Mouse (Mus musculus): Measurements from ENCODE around the gene Rnf43. TPM values are rescaled to one million over a fixed set of nuclear protein-coding genes. Genes with fewer than 3 reads are reported as not detected.

The Rnf43 gene
- polyA plus RNA-seq, 1 experiment from 2014 or later, result 10.4 TPM

GRCm38 (mm10) chr11:87762702-87763385, 100.3 kb downstream of the Rnf43 start:
- Histone ChIP-seq H3K4me1 (ENCODE audit: control insufficient read depth, insufficient read depth, low read length) (peaks cover 6% of the 10 kb centered on the region; the same call in 1 of the 2 replicates), H3K27me3 (ENCODE audit: control insufficient read depth, insufficient read depth, low read length) (peaks cover 62% of the 10 kb centered on the region), H3K4me3 (ENCODE audit: low read length) (no peak overlapping the region; the same call in 1 of the 2 replicates), H3K4me2 (replicated peaks; ENCODE audit: low read depth, low read length) (no peak overlapping the region), H3K36me3 (ENCODE audit: control insufficient read depth, insufficient read depth, low read length) (no peaks in the 10 kb centered on the region), H3K9me3 (ENCODE audit: control insufficient read depth, low read length) (no peaks in the 10 kb centered on the region), H3K9ac (ENCODE audit: low read depth, low read length) (no peak overlapping the region), H3K27ac (ENCODE audit: low read depth, low read length) (no peak overlapping the region)
- WGBS, result 49% methylated on average over 12 of the region's 12 CpGs
- ATAC-seq (ENCODE audit: low FRiP score, low TSS enrichment), result no peak

DNA sequence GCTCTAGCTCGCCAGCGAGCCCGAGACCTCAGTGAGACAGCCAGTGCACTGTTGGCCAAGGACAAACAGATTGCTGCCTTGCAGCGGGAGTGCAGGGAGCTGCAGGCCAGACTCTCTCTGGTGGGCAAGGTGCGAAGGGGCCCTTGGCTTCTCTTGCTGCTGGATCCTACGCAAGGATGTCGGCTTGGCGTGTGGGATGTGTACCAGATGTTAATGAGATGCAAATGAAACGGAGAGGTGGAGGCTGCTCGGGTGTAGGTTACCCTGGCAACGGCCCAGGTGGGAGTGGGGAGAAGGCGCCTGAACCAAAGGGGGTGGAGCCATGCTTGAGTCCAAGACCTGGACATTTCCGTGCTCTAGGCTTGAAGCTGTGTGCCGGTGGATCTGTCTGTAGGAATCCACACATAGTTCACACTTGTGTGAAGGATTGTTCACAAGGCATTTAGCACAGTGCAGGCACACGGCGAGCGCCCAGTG, 101.0 kb downstream of the Rnf43 start:
- peaks cover 6% of the 10 kb centered on the region; the same call in 1 of the 2 replicates for H3K4me1 ChIP-seq (ENCODE audit: control insufficient read depth, insufficient read depth, low read length)
- WGBS, result under 1% methylated on average over 17 of the region's 17 CpGs
- H3K27ac ChIP-seq (ENCODE audit: low read depth, low read length), result no peak overlapping the region
- H3K4me2 ChIP-seq (replicated peaks; ENCODE audit: low read depth, low read length), result peak overlapping the region; percentile 90
- no peaks in the 10 kb centered on the region for H3K36me3 ChIP-seq (ENCODE audit: control insufficient read depth, insufficient read depth, low read length)
- H3K9me3 ChIP-seq (ENCODE audit: control insufficient read depth, low read length), result no peaks in the 10 kb centered on the region
- H3K9ac ChIP-seq (ENCODE audit: low read depth, low read length), result peak overlapping the region; percentile 63; the same call in 1 of the 2 replicates
- H3K4me3 ChIP-seq (ENCODE audit: low read length), result peak overlapping the region; percentile 40
- H3K27me3 ChIP-seq (ENCODE audit: control insufficient read depth, insufficient read depth, low read length), result peaks cover 62% of the 10 kb centered on the region
- peak; percentile 53 for ATAC-seq (ENCODE audit: low FRiP score, low TSS enrichment)

DNA sequence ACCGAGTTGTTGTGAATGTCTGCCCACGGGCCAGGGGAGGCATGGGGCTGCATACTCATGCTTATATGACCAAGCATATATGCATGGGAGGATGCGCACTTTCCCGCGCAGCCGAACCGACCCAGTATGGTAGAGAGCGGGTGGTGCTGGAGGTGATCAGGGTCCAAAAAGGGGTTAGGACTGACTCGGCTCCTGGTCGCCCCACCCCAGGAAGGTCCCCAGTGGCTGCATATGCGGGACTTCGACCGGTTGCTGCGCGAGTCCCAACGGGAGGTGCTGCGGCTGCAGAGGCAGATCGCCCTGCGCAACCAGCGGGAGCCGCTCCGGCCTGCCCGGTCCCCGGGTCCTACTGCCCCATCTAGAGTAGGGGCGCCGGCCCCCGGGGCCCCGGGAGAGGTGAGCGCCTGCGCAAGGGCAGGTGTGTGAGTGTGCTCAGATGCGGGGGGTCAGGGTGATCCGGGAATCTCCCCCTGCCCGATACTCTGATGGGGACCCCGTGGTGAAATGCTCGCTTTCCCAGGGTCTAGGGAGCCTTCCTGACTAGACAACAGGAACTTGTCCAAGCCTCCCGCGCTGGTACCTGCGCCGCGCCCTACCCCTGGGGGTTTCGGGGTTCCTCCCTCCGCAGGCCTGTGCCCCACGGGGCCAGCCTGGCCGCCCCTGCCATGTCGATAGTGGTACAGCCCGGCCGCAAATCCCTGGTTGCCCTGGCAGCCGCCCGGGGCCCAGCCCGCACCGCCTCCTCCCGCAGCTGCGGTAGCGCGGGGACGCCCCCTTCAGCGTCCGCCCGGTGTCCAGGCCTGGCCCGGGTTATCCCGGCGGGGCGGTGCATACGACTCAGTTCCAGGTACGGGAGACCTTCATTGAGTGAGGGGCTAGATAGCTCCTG, 101.7 kb downstream of the Rnf43 start:
- peak overlapping the region; percentile 63 for H3K9ac ChIP-seq (ENCODE audit: low read depth, low read length)
- H3K27me3 ChIP-seq (ENCODE audit: control insufficient read depth, insufficient read depth, low read length), result peaks cover 60% of the 10 kb centered on the region
- H3K36me3 ChIP-seq (ENCODE audit: control insufficient read depth, insufficient read depth, low read length), result no peaks in the 10 kb centered on the region
- H3K9me3 ChIP-seq (ENCODE audit: control insufficient read depth, low read length), result no peaks in the 10 kb centered on the region
- no peak overlapping the region for H3K27ac ChIP-seq (ENCODE audit: low read depth, low read length)
- WGBS, result under 1% methylated on average over 65 of the region's 65 CpGs
- peak overlapping the region; percentile 40 for H3K4me3 ChIP-seq (ENCODE audit: low read length)
- H3K4me1 ChIP-seq (ENCODE audit: control insufficient read depth, insufficient read depth, low read length), result peaks cover 6% of the 10 kb centered on the region; the same call in 1 of the 2 replicates
- peak overlapping the region; percentile 90 for H3K4me2 ChIP-seq (replicated peaks; ENCODE audit: low read depth, low read length)
- ATAC-seq (ENCODE audit: low FRiP score, low TSS enrichment), result peak; percentile 37

- no peaks in the 10 kb centered on the region for H3K36me3 ChIP-seq (ENCODE audit: control insufficient read depth, insufficient read depth, low read length)
- H3K4me2 ChIP-seq (replicated peaks; ENCODE audit: low read depth, low read length), result no peak overlapping the region
- no peaks in the 10 kb centered on the region for H3K9me3 ChIP-seq (ENCODE audit: control insufficient read depth, low read length)
- no peak for ATAC-seq (ENCODE audit: low FRiP score, low TSS enrichment)
- 91% methylated on average over 4 of the region's 4 CpGs for WGBS
- peaks cover 5% of the 10 kb centered on the region; the same call in 1 of the 2 replicates for H3K4me1 ChIP-seq (ENCODE audit: control insufficient read depth, insufficient read depth, low read length)
- H3K9ac ChIP-seq (ENCODE audit: low read depth, low read length), result no peak overlapping the region
- H3K27me3 ChIP-seq (ENCODE audit: control insufficient read depth, insufficient read depth, low read length), result peaks cover 22% of the 10 kb centered on the region
- H3K4me3 ChIP-seq (ENCODE audit: low read length), result no peak overlapping the region
- no peak overlapping the region for H3K27ac ChIP-seq (ENCODE audit: low read depth, low read length)
These were observed 106.2 kb downstream of the Rnf43 start for GRCm38 (mm10) chr11:87768745-87769144.

- H3K4me3 ChIP-seq (ENCODE audit: low read length), result no peak overlapping the region
- ATAC-seq (ENCODE audit: low FRiP score, low TSS enrichment), result 0 out of 2 replicates have a peak, but pooled peaks have one; percentile 32
- H3K4me2 ChIP-seq (replicated peaks; ENCODE audit: low read depth, low read length), result no peak overlapping the region
- H3K9me3 ChIP-seq (ENCODE audit: control insufficient read depth, low read length), result no peaks in the 10 kb centered on the region
- no peaks in the 10 kb centered on the region for H3K4me1 ChIP-seq (ENCODE audit: control insufficient read depth, insufficient read depth, low read length)
- 51% methylated on average over 3 of the region's 3 CpGs for WGBS
- H3K9ac ChIP-seq (ENCODE audit: low read depth, low read length), result no peak overlapping the region
- H3K27ac ChIP-seq (ENCODE audit: low read depth, low read length), result no peak overlapping the region
- peaks cover under 1% of the 10 kb centered on the region; the same call in 1 of the 2 replicates for H3K27me3 ChIP-seq (ENCODE audit: control insufficient read depth, insufficient read depth, low read length)
- no peaks in the 10 kb centered on the region for H3K36me3 ChIP-seq (ENCODE audit: control insufficient read depth, insufficient read depth, low read length)
These were observed 108.5 kb downstream of the Rnf43 start for GRCm38 (mm10) chr11:87770989-87771388.

DNA sequence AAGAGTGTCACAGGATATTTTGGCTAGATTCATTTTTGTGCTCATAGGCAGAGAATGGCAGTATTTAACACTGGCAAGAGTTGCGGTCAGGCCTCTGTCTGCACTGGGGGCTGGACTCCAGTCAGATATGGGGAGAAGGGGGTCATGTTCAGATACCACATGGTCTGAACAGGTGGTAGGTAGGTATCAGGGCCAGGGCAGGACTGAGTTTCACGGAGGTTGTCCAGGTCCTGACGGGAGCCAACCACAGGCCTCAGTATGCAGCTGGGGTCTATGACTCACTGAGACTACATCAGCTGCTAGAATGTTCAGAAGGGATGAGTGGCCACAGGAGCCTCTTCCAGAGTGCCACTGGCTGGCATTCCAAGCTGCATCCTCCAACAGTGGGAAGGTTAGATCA, 109.8 kb downstream of the Rnf43 start:
- H3K4me2 ChIP-seq (replicated peaks; ENCODE audit: low read depth, low read length), result no peak overlapping the region

DNA sequence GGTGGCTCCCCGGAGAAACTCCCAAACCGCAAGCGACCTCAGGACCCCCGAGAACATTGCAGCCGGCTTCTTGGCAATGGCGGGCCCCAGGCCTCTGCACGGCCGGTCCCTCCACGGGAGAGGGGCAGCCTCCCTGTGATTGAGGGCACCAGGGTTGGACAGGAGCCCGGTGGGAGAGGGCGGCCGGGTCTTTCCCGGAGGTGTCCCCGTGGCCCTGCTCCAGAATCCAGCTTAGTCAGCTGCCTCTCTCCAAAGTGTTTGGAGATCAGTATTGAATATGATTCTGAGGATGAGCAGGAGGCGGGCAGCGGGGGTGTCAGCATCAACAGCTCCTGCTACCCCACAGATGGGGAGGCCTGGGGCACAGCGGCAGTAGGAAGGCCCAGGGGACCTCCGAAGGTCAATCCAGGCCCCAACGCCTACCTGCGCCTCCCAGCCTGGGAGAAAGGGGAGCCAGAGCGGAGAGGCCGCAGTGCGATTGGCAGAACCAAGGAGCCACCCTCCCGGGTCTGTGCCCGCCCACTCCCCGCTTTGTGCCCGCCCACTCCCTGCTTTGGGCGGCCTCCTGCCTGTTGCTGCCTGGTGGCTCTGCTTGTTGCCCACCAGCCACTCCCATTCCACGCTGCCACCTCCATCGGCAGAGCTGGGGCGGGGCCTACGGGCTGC, 115.7 kb downstream of the Rnf43 start:
- H3K4me1 ChIP-seq (ENCODE audit: control insufficient read depth, insufficient read depth, low read length), result peaks cover 13% of the 10 kb centered on the region
- H3K4me2 ChIP-seq (replicated peaks; ENCODE audit: low read depth, low read length), result peak overlapping the region; percentile 76
- H3K4me3 ChIP-seq (ENCODE audit: low read length), result peak overlapping the region; percentile 39
- peak; percentile 94 for ATAC-seq (ENCODE audit: low FRiP score, low TSS enrichment)
- 0 out of 2 replicates have a peak, but pooled peaks cover 3% of the 10 kb centered on the region for H3K27me3 ChIP-seq (ENCODE audit: control insufficient read depth, insufficient read depth, low read length)
- no peaks in the 10 kb centered on the region for H3K9me3 ChIP-seq (ENCODE audit: control insufficient read depth, low read length)
- no peaks in the 10 kb centered on the region for H3K36me3 ChIP-seq (ENCODE audit: control insufficient read depth, insufficient read depth, low read length)
- H3K27ac ChIP-seq (ENCODE audit: low read depth, low read length), result no peak overlapping the region
- WGBS, result 5% methylated on average over 31 of the region's 32 CpGs
- peak overlapping the region; percentile 63 for H3K9ac ChIP-seq (ENCODE audit: low read depth, low read length)

More for the DNA sequence above, 109.8 kb downstream of the Rnf43 start:
- Histone ChIP-seq H3K9ac (ENCODE audit: low read depth, low read length) (no peak overlapping the region), H3K36me3 (ENCODE audit: control insufficient read depth, insufficient read depth, low read length) (no peaks in the 10 kb centered on the region), H3K27me3 (ENCODE audit: control insufficient read depth, insufficient read depth, low read length) (no peaks in the 10 kb centered on the region), H3K4me3 (ENCODE audit: low read length) (no peak overlapping the region), H3K9me3 (ENCODE audit: control insufficient read depth, low read length) (no peaks in the 10 kb centered on the region), H3K4me1 (ENCODE audit: control insufficient read depth, insufficient read depth, low read length) (peaks cover under 1% of the 10 kb centered on the region; the same call in 1 of the 2 replicates), H3K27ac (ENCODE audit: low read depth, low read length) (no peak overlapping the region)
- ATAC-seq (ENCODE audit: low FRiP score, low TSS enrichment), result no peak
- 90% methylated on average over 3 of the region's 3 CpGs for WGBS

DNA sequence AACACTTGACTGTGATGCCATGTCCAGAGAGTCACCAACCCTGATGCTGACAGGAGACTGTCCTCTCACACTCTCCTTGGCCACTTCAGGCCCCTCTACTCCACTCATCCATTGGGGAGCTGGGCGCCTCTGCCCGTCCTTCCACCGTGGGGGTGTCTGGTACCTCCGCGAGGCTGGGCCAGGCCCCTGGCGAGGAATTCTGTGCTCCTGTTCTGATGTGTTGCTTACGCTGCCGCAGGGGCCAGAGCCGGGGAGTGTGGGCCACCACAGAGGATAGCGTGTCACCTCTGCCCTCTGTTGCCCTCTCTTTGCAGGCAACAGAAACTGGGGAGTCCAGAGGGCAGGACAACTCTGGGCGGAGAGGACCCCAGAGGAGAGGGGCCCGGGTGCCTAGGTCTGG, 116.4 kb downstream of the Rnf43 start:
- peak; percentile 13; the same call in 1 of the 2 replicates for ATAC-seq (ENCODE audit: low FRiP score, low TSS enrichment)
- 46% methylated on average over 12 of the region's 12 CpGs for WGBS

More for the DNA sequence above, 116.4 kb downstream of the Rnf43 start:
- Histone ChIP-seq H3K9ac (ENCODE audit: low read depth, low read length) (peak overlapping the region; percentile 28; the same call in 1 of the 2 replicates), H3K4me3 (ENCODE audit: low read length) (peak overlapping the region; percentile 39; the same call in 1 of the 2 replicates), H3K36me3 (ENCODE audit: control insufficient read depth, insufficient read depth, low read length) (no peaks in the 10 kb centered on the region), H3K4me1 (ENCODE audit: control insufficient read depth, insufficient read depth, low read length) (peaks cover 13% of the 10 kb centered on the region), H3K27me3 (ENCODE audit: control insufficient read depth, insufficient read depth, low read length) (0 out of 2 replicates have a peak, but pooled peaks cover 3% of the 10 kb centered on the region), H3K27ac (ENCODE audit: low read depth, low read length) (no peak overlapping the region), H3K9me3 (ENCODE audit: control insufficient read depth, low read length) (no peaks in the 10 kb centered on the region), H3K4me2 (replicated peaks; ENCODE audit: low read depth, low read length) (peak overlapping the region; percentile 76)

Data from kidney, embryonic 14.5 days (tissue).